Mouse (Mus musculus) adrenal gland, postnatal 36 days (tissue): Measurements from ENCODE around the gene Zfp362. TPM values are rescaled to one million over a fixed set of nuclear protein-coding genes. Genes with fewer than 3 reads are reported as not detected.

Source experiments
- DNase-seq, 2 experiments: peaks; one replicate each; pipeline ENCODE4 v3.0.0; 2021; ENCODE audit warnings: mixed read lengths in 1 of 2
- total RNA-seq, 2 experiments: library from RNA; stranded (reverse); gene quantifications; 2 replicates each; pipeline ENCODE4 v1.2.3; 2021

The Zfp362 gene
- total RNA-seq, 2 experiments from 2014 or later, result 26.8 TPM

DNA sequence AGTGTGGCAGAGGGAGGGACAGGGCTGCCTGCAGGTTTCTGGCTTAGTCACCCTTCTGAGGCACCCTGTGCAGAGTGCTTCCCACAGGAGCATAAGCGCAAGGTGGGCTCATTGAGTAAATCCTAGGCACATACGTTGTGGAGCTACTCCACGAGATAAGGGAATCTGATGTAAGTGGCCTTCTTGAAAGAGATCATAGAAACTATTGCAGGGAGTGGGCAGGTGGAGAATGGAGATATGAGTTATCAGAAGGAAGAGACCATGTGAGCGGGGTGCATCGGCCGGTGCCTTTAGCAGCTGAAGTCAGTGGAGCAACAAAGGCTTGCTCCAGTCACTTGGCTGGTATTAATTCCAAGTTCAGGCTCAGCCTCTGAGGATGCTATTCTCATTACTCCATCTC, 45.8 kb downstream of the Zfp362 start:
- no peak for DNase-seq

GRCm38 (mm10) chr4:128759214-128759613, 46.6 kb downstream of the Zfp362 start:
- no peak for DNase-seq

GRCm38 (mm10) chr4:128755900-128756299, 49.9 kb downstream of the Zfp362 start:
- no peak for DNase-seq

GRCm38 (mm10) chr4:128755064-128755463, 50.8 kb downstream of the Zfp362 start, which contains the start of gene A3galt2:
Gene A3galt2 (plus strand): TSS chr4:128755364.
- DNase-seq, result no peak

- no peak for DNase-seq
These were observed 52.3 kb downstream of the Zfp362 start for GRCm38 (mm10) chr4:128753571-128753970.

GRCm38 (mm10) chr4:128752031-128752757, 53.7 kb downstream of the Zfp362 start:
- no peak for DNase-seq

DNA sequence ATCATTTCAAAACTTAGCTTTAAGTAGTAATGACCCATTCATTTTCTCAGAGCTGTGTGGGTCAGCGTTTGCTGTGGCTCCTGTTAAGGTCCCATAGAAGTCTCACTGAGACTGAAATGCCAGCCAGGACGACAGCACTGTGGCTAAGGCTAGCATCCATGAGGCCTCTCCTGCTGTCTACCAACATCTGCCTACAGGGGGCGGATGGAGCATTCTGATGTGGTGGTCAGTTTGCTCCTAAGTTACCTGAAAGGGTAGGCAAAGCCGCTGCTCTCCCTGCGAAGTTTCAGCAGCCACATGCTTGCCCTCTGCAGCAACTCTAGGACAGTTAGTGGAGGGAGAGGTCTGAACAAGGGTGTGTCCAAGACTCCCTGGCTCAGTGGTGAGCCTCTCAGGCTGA, 54.8 kb downstream of the Zfp362 start:
- no peak for DNase-seq

GRCm38 (mm10) chr4:128748309-128748708, 57.5 kb downstream of the Zfp362 start:
- DNase-seq, result peak in 1 of 2 experiments; percentile 33

DNA sequence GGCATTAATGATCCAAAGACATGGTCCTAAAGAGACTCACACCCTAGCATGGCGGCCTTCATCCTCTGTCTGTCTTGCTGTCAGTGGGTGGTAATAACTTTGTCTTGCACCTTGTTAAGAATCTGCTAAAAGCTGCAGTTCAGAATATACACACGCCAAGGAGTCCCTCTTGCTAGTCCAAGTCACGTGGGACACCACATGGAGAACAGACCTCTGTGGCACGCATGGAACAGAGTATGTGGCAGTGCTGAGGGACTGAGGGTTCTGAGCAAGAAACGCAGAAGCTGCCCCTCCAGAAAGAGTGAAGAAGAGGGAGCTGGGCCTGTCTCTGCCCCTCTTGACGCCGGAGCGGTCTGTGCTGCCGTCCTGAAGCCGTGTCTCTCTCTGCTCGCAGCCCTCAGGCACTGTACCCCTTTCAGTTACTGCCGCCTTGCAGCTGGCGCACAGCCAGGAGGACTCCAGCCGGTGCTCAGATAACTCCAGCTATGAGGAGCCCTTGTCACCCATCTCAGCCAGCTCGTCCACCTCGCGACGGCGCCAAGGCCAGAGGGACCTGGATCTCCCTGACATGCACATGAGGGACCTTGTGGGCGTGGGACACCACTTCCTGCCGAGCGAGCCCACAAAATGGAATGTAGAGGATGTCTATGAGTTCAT, 58.1 kb downstream of the Zfp362 start:
- peak; percentile 70 to 76 for DNase-seq

GRCm38 (mm10) chr4:128745160-128745559, 60.7 kb downstream of the Zfp362 start:
- no peak for DNase-seq

DNA sequence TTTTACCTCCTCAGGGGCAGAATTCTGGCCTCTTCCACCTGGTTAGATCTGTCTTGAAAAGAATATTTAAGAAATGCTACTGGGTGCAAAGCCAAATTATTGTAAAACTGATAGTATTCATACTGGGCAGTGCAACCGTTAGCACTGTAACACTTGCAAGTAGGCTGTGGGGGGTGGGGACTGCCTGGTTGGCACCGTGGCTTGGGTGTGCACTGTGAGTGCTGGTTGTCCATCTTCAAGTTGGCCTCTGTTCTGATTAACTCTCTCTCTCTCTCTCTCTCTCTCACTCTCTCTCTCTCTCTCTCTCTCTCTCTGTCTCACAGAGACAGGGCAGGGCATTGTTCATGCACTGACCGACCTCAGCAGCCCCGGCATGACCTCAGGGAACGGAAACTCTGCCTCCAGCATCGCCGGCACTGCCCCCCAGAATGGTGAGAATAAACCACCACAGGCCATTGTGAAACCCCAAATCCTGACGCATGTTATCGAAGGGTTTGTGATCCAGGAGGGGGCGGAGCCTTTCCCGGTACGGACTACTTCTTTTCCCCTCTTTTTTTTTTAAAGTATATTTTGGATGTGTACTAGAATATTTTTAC, 62.7 kb downstream of the Zfp362 start:
- DNase-seq, result no peak

- no peak for DNase-seq
These were observed 63.4 kb downstream of the Zfp362 start for GRCm38 (mm10) chr4:128742379-128742970.

- DNase-seq, result no peak
These were observed 63.9 kb downstream of the Zfp362 start for GRCm38 (mm10) chr4:128741906-128742305.

DNA sequence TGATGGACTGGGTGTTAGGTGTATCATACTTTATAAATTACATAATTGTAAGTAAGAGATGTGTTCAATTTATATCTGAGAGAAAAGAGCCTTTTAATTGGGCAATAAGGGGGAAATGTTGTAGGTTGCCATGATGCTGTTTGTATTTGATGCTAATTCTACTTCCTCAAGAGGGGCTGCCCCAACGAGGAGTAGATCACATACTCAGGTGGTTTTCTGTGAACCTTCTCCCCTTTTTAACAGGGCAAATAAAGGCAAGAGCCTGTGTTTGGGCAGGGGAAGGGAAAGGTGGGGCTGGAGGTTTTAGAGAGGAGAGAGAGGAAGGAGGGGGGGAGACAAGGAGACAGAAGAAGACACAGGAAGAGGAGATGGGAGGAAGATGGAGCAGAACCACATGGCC, 65.0 kb downstream of the Zfp362 start:
- no peak for DNase-seq

DNA sequence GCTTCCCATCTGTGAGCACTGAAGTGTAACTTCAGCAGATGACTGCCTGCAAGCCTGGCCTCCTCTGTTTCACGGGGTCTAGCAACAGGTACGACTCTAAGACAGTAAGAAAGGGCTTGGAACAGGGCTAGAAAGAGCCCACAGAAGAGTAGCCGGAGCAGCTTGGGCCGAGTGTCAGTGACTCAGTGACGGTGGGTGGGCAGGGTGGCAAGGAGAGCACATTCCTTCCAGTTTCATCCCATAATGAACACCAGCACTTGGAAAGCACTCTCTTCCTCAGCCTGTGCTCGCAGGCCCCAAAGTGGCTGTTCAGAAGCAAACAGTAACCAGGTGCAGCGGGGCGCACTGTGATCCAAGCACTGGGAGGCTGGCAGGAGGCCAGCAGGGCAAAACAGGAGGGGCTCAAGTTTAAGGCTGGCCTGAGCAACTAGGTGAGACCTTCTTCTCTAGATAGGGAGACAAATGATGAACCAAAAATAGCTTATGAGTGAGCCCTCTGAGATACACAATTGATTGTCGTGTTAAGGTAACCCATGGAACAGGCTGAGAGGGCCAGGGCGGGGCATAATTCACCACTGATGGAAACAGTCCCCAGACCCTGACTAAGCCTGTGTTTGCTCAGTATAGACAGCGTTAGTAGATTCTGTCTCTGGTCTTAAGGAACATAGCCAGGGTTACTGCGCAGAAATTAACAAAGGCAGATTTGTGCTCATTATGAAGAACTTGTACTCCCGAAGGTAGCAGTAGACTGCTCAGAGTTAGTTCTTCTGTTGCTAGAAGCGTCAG, 67.8 kb downstream of the Zfp362 start:
- DNase-seq, result no peak

DNA sequence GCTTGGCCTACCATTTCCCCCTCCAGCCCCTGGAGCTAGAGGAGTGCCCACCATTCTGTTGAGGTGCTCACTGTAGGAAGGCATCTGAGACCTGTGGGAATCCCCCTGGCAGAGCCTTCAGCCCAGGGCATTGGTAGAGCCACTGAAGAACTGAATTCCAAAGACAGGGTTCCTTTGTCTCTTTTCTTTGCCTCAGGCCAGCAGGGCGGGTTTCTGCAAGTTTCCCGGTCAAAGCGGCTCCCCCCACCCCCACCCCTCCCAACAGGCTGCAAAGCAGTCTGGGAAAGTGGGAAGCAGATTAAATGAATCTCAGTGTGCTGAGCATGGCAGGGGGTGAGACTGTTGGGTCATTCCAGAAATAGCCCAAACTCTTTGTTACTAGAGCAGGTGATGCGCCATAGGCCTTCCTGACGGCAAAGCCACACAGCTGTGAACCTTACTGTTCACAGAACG, 68.7 kb downstream of the Zfp362 start:
- DNase-seq, result no peak

- DNase-seq, result no peak
These were observed 70.8 kb downstream of the Zfp362 start for GRCm38 (mm10) chr4:128734721-128735671.

GRCm38 (mm10) chr4:128734217-128734616, 71.6 kb downstream of the Zfp362 start:
- DNase-seq, result peak; percentile 62 to 75

DNA sequence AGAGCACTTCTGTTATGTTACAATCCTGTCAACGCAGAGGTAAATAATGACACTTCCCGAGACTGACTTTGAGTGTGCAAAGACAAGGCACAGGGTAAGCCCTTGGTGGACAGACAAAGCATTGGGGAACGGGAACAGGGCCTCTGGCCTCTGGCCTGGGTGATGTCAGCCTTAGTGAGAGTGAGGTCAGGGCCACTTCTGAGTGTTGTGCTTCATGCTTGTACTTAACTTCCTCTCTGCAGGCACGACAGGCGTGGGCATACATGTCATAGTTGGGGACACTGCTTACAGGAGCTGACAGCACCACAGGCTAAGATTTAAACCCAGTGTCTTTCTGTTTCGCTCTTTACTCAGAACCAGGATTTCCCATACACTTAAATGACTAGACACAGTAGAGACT, 72.3 kb downstream of the Zfp362 start:
- DNase-seq, result peak; percentile 67 to 73

DNA sequence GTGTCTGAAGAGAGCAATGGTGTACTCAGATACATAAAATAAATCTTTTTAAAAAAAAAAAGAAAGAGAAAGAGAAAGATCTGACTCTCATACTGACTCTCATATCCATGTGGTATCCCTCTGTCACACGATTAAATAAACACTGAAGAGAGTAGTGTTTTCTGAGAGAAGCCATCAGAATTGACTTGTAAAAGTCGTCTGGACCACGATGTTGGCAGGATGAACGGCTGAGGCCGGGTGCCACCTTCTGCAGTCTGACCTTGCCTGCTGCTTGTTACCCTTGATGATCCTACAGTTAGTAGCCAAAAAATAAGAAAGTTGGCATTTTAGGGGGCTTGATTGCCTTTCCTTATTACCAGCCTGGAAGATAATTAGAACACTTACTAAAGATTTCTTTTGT, 73.1 kb downstream of the Zfp362 start:
- DNase-seq, result no peak

DNA sequence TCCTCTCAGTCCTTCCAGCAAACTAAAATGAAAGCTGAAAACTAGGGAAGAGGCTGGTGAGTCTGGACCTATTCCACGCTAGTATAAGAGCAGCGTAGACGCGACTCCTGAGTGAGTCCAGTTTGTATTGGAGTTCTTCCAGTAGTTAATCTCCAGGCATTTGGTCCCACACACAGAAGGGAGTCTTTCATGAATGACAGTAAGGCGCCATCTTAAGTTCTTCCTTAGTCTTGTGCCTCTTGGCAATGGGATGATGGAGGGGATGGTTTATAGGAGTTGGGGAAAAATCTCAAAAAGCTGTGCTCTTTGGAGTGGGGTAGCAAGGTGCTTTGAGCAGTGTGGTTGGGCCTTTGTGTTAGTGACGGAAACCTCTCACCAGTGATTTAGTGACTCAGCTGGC, 75.6 kb downstream of the Zfp362 start:
- no peak for DNase-seq
